ENCODE assay signal across 1 mouse cellular context in the genomic region with DNA sequence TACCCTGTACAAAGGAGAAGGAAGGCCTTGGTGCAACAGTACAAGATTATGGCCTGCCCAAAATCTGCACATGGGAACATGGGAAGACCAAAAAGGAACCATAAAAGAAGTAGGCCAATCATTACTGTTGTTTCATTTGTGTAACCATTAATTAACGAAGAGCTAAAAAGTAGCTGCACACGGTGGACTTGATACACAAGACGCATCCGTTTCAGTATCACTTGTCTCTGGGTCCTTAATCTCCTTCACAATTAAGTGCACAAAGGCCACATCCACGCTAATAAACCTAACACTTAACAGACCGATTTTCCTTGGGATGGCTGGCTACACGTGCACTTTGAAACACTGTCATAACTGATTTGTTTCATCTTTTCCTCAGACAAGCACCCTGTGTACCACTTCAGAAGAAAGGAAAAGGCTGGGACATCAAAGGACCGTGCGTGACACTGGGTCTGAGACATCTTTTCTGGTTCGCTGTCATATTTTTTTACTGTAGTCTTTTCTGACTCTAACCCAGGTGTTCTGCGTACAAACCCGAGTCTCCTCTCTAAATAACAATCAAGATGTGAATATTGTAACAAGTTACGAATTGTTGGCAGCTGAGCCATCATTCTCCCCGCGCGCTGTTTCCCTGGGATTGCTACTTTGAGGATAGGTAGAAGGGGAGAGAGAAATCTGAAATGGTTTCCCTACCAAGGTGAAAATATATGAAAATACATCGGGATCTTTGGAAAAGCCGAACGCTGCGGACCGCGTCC.
A peak's percentile ranks its signal among the peaks of the same experiment; 100 is the strongest.
TF ChIP-seq lines count a peak whose summit lies in the region.

No protein-coding gene starts in this region.

TF ChIP-seq in MEL, 35 proteins besides CTCF, POLR2A, EP300 and RAD21 (continued from another document):
- TF ChIP-seq TBP (IDR thresholded peaks at IDR 0.05; ENCODE audit: low read depth, low read length): 0 out of 2 replicates have a peak, but pooled peaks have one; percentile 19
- no peak for TF ChIP-seq BHLHE40 (IDR thresholded peaks at IDR 0.05; ENCODE audit: borderline replicate concordance, low read depth, low read length)
- no peak for TF ChIP-seq MAZ (IDR thresholded peaks at IDR 0.05; ENCODE audit: low read depth, low read length)
- no peak for TF ChIP-seq MAX (IDR thresholded peaks at IDR 0.05; ENCODE audit: low read length)
- TF ChIP-seq MXI1 (IDR thresholded peaks at IDR 0.05; ENCODE audit: low read depth, low read length): peak; percentile 75
- TF ChIP-seq E2F4 (IDR thresholded peaks at IDR 0.05; ENCODE audit: borderline replicate concordance, low read depth, low read length): no peak
- no peak for TF ChIP-seq SMC3 (IDR thresholded peaks at IDR 0.05; ENCODE audit: low read depth, low read length)
- no peak for TF ChIP-seq USF1 (IDR thresholded peaks at IDR 0.05; ENCODE audit: low read depth, low read length)
- 0 out of 2 replicates have a peak, but pooled peaks have one; percentile 3 for TF ChIP-seq MYC (IDR thresholded peaks at IDR 0.05; ENCODE audit: low read depth, low read length)
